Mouse (Mus musculus): ENCODE results near the gene Adamtsl1.

The Adamtsl1 gene

GRCm38 (mm10) chr4:86024573-86025160, 510.7 kb downstream of the Adamtsl1 start:
- ATAC-seq (ENCODE audit: insufficient number of reproducible peaks, low FRiP score, low TSS enrichment): peak; percentile 59

- ATAC-seq (ENCODE audit: insufficient number of reproducible peaks, low FRiP score, low TSS enrichment): no peak
Observed at GRCm38 (mm10) chr4:86029486-86029885, 515.5 kb downstream of the Adamtsl1 start.

GRCm38 (mm10) chr4:86030208-86030607, 516.2 kb downstream of the Adamtsl1 start:
- ATAC-seq (ENCODE audit: insufficient number of reproducible peaks, low FRiP score, low TSS enrichment): no peak

GRCm38 (mm10) chr4:86031041-86031440, 517.1 kb downstream of the Adamtsl1 start:
- no peak for ATAC-seq (ENCODE audit: insufficient number of reproducible peaks, low FRiP score, low TSS enrichment)

- no peak for ATAC-seq (ENCODE audit: insufficient number of reproducible peaks, low FRiP score, low TSS enrichment)
Observed at GRCm38 (mm10) chr4:86040921-86041320, 526.9 kb downstream of the Adamtsl1 start.

GRCm38 (mm10) chr4:86045448-86045847, 531.5 kb downstream of the Adamtsl1 start:
- ATAC-seq (ENCODE audit: insufficient number of reproducible peaks, low FRiP score, low TSS enrichment): no peak

- 0 out of 2 replicates have a peak, but pooled peaks have one; percentile 60 for ATAC-seq (ENCODE audit: insufficient number of reproducible peaks, low FRiP score, low TSS enrichment)
Observed at GRCm38 (mm10) chr4:86045876-86046275, 531.9 kb downstream of the Adamtsl1 start.

- no peak for ATAC-seq (ENCODE audit: insufficient number of reproducible peaks, low FRiP score, low TSS enrichment)
Observed at GRCm38 (mm10) chr4:86046881-86047280, 532.9 kb downstream of the Adamtsl1 start.

GRCm38 (mm10) chr4:86053487-86054237, 539.7 kb downstream of the Adamtsl1 start:
- ATAC-seq (ENCODE audit: insufficient number of reproducible peaks, low FRiP score, low TSS enrichment): peak; percentile 60; the same call in 1 of the 2 replicates

GRCm38 (mm10) chr4:86060614-86061013, 546.6 kb downstream of the Adamtsl1 start:
- ATAC-seq (ENCODE audit: insufficient number of reproducible peaks, low FRiP score, low TSS enrichment): no peak

GRCm38 (mm10) chr4:86068376-86068775, 554.4 kb downstream of the Adamtsl1 start:
- ATAC-seq (ENCODE audit: insufficient number of reproducible peaks, low FRiP score, low TSS enrichment): no peak

- ATAC-seq (ENCODE audit: insufficient number of reproducible peaks, low FRiP score, low TSS enrichment): no peak
Observed at GRCm38 (mm10) chr4:86068875-86069718, 555.1 kb downstream of the Adamtsl1 start.

GRCm38 (mm10) chr4:86074871-86075270, 560.9 kb downstream of the Adamtsl1 start:
- ATAC-seq (ENCODE audit: insufficient number of reproducible peaks, low FRiP score, low TSS enrichment): no peak

GRCm38 (mm10) chr4:86077355-86077754, 563.4 kb downstream of the Adamtsl1 start:
- ATAC-seq (ENCODE audit: insufficient number of reproducible peaks, low FRiP score, low TSS enrichment): no peak

GRCm38 (mm10) chr4:86077854-86078253, 563.9 kb downstream of the Adamtsl1 start:
- ATAC-seq (ENCODE audit: insufficient number of reproducible peaks, low FRiP score, low TSS enrichment): no peak

- no peak for ATAC-seq (ENCODE audit: insufficient number of reproducible peaks, low FRiP score, low TSS enrichment)
Observed at GRCm38 (mm10) chr4:86087508-86087907, 573.5 kb downstream of the Adamtsl1 start.

- no peak for ATAC-seq (ENCODE audit: insufficient number of reproducible peaks, low FRiP score, low TSS enrichment)
Observed at GRCm38 (mm10) chr4:86103207-86103606, 589.2 kb downstream of the Adamtsl1 start.

- ATAC-seq (ENCODE audit: insufficient number of reproducible peaks, low FRiP score, low TSS enrichment): no peak
Observed at GRCm38 (mm10) chr4:86108325-86108724, 594.4 kb downstream of the Adamtsl1 start.

GRCm38 (mm10) chr4:86119067-86119466, 605.1 kb downstream of the Adamtsl1 start:
- ATAC-seq (ENCODE audit: insufficient number of reproducible peaks, low FRiP score, low TSS enrichment): no peak

- no peak for ATAC-seq (ENCODE audit: insufficient number of reproducible peaks, low FRiP score, low TSS enrichment)
Observed at GRCm38 (mm10) chr4:86122431-86122830, 608.5 kb downstream of the Adamtsl1 start.

GRCm38 (mm10) chr4:86124374-86124773, 610.4 kb downstream of the Adamtsl1 start:
- peak; percentile 60; the same call in 1 of the 2 replicates for ATAC-seq (ENCODE audit: insufficient number of reproducible peaks, low FRiP score, low TSS enrichment)

Measured in cerebellum, adult (tissue).